Mouse (Mus musculus): ENCODE results near the gene Il18.

Gene Il18

DNA sequence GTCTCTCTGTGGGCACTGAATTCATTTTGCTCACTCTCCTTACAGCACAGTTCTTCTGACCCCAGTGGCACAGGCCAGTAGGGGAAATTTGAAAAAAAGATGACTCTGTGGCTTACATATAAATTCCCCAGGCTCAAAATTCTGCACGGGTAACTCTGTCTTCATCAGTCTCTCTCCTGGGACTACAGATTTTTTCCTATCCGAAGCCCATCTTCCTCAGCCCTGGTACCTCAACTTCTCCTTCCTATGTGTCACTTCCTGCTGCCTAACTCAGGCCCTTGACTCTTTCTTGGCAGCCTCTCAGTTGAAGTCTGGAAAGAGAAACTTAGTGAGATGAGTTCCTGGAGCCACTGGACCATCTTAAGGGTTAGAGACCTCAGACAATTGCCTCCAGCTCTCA lies 1.1 kb upstream of the Il18 start:
- peak; percentile 29 for DNase-seq (ENCODE audit: low read depth)

DNA sequence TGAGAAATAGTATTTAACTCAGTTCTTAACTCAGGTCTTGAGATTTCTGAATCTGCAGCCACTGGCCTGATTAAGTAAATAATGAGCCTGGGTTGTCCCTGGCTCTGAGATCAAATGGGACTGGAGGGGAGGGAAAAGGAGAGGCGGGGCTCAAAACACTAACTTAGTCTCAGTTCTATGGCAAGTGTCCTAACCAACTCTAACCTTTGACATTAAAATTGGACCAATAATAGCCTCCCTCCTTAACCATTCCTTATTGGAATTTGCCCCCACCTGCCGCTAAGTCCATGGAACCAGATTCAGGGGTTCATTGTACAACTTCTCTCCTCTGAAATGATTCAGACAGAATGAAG lies 443 bp downstream of the Il18 start, which contains the start of gene Bco2:
Gene Bco2, minus strand, starts transcription at position 88 of the 353 bp plus-strand sequence.
- DNase-seq (ENCODE audit: low read depth): no peak

DNA sequence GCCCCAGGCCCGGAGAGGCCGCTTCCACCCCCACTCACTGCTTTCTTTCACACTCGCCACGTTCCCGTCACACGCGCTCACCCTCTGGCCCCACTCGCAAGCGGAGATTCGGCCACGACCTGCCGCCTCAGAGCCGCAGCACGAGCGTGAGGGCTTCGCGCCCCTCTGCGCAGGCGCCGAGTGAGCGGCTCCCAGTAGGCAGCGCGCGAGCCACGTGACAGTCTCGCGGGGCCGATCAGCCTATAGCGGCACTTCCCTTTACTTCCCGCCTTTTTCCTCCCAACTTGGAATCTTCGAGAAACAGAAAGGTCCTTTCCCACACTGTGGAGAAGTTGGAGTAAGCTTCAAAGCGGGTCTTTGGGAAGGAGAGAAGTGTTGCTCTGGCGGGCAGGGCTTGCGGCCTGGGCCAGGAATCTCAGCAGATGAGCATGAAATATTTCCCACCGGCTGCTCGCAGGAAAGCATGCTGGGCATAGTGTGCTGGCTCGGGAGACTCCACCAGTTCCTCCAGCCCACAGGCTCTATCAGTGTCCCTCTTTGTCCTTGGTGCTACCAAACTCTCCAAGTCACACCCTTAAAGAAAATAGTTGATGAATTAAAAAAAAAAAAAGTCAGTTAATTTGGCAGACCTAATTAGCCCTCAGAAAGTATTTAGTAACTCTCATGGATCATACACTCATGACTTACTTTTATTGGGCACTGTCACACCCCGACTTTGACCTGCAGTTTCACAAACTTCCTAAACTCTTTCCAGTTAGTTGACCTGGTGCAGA lies 6.7 kb downstream of the Il18 start, which contains the start of gene Tex12:
Gene Tex12, minus strand, starts transcription at position 181 of the 773 bp plus-strand sequence.
- DNase-seq (ENCODE audit: low read depth): no peak

DNA sequence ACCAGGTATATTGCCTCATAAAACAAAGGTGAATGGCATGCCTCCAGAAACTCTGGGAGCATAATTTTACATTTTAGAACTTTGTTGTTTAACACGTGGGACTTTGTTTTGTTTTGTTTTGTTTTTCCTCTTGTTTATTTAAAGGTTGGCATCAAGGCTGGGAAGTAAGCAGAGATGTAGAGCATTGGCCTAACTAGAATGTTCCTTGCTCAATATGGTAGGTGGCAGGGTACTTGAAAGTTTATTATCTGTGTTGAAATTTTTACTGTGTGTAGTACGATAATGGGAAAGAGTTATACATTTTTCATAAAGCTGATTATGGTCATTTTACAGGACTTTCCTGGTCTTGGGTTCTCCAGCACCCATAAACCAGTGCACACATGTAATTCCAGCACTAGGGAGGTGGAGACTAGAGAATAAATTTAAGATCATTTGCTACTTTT lies 7.3 kb downstream of the Il18 start:
- no peak for DNase-seq (ENCODE audit: low read depth)

DNA sequence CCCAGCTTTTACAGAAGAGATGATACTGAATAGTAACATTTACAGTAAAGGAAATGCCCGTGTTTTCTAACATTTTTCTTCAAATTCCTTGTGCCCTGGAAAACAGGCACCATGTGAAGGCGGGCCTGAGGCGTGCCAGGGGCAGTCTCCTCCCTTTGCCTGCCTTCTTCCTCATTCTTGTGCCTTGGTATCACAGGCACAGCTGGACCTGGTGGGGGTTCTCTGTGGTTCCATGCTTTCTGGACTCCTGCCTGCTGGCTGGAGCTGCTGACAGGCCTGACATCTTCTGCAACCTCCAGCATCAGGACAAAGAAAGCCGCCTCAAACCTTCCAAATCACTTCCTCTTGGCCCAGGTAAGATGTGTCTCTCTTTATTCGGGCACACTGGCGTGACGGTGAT lies 10.5 kb downstream of the Il18 start:
- DNase-seq (ENCODE audit: low read depth): no peak

DNA sequence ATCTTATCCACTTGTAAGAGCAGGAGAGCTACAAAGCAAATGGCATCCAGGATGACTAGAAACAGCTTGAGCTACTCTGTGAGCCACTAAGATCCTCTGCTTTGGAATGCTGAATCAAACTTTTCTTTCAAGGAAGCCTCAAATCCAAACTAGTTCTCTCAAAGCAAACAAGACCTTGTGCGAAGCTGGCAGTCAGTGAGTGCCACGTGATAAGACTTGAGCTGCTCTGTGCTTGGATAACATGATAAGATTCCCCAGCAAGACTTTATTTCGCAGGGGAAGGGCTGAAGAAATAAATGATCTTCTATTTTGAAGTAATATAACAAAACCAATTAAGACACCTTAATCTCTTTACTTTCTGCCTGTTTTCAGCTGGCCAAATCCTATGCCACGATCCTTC lies 11.3 kb downstream of the Il18 start:
- DNase-seq (ENCODE audit: low read depth): no peak

DNA sequence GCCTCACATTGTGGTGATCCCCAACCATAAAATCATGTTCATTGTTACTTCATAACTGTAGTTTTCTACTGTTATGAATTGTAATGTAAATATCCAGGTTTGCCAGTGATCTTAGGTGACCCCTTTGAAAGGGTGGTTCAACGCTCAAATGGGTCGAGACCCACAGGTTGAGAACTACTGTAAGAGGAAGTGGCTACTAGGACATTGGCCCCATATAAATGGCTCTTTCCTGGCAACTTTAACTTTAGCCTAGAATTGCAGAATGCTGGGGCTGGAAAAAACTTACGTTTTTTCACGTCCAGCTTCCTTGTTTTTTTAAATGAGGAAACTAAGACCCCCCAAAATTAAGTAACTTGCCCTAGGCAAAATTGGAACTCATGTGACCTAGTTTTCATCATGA lies 12.7 kb downstream of the Il18 start:
- no peak for DNase-seq (ENCODE audit: low read depth)

DNA sequence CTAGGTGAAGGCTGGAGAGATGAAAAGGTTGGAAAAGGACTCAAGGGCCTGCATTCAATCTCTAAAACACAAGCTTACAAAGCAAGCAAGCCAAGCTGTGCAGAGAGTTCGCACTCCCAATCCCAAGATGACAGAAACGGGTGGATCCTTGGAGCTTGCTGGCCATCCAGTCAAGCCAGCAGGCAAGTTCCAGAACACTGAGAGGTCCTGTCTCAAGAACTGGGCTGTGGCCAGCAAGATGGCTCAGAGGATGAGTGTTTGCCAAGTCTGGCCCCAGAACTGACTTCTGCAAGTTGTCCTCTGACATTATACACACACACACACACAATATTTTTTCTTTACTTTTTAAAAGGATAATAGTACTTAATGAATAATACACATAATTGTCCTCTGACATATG lies 13.3 kb downstream of the Il18 start:
- DNase-seq (ENCODE audit: low read depth): no peak

DNA sequence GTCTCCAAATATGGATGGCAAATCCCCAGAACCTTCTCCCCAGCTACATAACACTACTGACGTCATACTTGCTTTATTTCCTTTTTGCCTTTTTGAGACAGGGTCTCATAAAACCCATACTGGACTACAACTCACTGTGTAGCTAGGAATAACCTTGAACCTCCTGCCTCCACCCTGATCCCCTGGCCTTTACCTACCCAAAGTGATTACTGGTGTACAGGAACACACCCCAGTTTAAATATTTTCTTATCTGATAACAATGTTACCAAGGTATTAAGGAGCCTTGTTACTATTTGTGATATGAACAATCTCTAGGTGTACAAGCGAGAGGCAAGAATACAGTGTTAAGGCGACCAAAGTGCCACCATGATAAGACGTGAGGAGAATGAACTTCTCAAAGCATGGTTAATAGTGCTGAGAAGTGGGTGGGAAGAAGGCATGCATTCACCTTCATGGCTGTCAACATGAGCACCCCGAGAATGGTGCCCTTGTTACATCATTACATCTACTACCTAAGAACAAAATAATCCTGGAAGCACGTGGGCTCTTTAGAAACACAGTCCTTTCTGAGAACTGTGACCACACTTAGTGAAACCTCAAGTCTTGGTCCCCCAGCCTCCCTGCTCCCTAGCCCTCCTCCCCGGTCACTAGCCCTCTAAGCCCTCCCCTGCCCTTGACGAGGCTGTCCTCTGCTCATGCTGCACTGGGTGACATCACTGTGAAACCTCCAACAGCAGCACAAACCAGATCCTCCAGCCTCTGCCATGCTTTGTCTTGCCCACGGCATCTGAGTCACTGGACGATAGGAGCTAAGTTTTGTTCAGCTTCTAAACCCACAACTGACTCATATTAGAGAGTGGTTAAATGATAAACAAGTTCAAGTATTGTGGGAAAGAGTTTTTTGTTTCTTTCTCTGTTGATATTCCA lies 15.2 kb downstream of the Il18 start:
- DNase-seq (ENCODE audit: low read depth): no peak

DNA sequence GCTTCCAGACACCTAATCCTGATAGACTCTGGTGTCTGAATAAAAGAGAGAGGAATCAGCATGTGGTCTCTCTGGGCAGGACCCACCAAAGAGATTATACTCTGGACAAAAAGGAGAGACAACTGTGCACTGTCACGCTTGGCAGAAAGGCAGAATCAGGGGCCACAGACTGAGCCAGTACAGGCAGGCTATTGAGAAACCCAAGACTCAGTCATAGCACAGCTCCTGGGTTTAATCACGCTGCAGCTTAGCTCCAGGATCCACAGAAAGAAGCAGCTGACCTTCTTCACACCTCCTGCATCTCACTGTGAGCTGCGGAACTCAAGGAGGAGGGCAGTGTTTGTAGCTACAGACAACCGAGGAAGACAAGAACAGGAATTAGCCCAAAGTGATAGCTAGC lies 25.7 kb downstream of the Il18 start:
- DNase-seq (ENCODE audit: low read depth): no peak

DNA sequence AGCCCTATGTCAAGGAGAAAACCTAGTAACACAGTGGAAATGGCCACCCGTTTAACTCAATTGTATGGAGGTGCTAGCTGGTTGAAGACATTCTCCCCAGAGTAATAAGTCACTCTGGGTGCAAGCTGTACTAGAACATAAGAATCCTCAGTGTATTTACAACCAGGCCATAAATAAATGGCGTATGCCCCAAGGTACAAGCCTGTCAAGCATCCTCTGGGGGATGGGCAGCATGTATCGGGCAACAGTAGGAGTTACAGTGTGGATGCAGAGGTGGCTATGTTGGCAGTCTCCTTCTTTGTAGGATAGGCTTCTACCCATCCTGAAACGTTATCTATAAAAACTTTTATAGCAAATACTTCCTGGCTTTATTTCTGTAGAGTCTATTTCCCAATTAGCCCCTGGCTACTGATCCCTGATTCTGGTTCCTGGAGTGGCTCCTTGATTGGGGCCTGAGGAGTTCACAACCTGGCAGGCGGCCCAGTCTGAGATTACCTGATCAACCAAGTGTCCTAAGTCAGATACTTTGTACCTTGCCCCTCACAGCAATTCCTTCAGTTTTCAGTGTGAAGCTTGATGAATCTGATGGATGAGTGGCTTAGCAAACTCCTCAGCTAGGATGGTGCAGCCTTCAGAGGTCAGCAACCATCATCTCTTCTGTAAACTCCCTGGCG lies 30.7 kb downstream of the Il18 start:
- no peak for DNase-seq (ENCODE audit: low read depth)

DNA sequence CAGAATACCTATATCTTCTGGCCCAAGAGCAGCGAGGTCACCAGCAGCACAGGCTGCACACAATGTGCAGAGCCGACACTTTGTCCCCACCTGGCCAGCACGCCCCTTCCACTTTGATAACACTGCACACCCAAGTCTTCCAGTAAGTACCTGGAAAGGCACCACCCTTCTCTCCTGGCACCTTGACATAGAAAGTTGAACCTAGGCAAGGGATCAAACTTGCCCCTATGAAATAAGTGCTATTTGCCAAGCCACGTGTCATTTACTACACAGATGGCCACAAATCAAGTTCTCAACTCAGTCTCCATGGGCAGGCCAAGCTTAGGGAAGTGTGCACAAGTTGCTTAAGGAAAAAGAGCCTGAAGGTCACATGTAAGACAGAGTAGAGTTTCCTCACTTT lies 32.3 kb downstream of the Il18 start:
- no peak for DNase-seq (ENCODE audit: low read depth)

DNA sequence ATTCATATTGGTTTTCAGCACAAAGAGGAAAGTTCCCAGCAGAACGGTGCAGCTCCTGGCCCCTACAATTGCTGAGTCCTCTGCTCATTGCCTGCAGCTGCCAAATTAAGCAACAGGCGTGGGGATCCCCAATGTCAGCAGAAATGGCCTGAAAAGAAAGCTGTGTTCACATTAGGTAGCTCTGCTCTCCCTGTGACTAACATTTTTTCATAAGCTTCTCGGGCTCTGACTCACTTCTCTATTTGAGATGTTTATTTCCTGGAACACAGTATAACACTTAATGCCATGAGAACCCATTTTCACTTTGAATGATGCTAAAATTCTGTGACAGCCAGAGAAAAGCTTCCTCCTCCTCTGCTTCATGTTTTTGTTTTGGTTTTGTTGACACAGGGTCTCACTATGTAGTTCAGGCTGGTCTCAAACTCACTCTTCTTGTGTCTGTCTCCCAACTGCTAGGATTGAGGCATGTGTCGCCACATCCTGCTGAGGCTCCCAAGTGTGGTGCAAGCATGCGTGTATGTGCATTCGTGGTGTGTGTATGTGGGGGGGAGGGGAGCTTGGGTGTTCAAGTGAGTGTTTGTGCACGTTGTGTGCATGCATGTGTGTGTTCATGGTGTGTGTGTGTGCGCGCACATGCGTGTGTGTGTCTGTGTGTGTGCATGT lies 36.4 kb downstream of the Il18 start:
- DNase-seq (ENCODE audit: low read depth): peak; percentile 69

DNA sequence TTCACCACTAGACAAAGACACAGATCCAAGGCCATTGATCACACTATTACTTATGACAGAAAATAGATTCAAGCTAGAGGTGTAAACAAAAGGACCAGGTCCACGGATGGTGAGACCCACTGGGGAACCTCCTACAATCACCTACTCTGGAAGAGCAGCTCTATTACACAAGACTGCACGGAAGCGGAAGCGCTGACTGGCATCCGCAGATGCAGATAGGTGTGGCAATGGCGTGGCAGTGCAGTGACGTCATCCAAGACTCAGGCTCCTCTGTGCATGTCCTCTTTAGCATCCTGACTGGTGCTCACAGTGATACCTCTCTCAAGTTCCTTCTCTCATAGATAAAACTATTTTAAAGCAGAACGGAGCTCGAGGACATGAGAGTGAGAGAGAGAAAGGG lies 38.3 kb downstream of the Il18 start:
- no peak for DNase-seq (ENCODE audit: low read depth)

DNA sequence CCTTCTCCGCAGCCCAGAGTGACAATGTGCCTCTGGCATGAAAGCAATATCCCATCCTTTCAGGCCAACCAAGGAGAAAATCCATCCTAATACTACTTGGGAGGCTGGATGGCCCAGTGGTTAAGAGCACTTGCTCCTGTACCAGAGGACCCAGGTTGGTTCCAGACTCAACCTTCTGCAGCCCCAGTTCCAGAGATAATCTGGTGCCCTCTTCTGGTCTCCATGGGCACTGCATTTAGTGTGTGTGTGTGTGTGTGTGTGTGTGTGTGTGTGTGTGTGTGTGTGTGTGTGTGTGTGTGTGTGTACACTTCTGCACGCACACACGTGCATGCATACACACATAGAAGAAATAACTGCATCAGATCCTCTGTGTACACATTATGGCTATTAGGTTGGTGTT lies 38.9 kb downstream of the Il18 start:
- peak; percentile 78 for DNase-seq (ENCODE audit: low read depth)

DNA sequence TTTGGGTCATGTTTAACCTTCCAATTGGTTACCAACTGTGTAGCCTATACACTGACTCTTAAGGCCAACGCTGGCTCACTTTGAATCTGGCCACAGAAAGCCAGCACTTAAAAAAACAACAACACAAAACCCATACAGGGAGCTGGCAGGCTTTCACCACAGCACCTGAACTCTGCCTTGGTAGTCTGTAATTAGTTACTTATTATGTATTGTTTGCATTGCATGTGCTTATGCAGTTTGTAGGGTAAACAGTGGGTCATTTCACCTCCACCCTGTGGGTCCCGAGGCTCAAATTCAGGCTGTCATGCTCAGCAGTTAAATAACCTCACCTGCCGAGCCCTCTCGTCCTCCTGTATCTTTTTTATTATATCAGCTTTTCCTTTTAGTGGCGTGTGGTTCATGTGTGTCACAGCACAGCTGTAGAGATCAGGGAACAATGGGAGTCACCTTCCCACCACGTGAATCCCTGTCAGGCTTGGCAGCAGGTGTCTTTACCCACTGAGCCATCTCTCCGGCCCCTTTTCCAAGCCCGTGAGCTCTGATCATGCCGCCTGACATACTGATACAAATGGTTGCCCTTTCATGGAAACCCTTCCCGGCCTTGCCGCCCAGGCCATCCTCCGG lies 40.3 kb downstream of the Il18 start:
- DNase-seq (ENCODE audit: low read depth): no peak

DNA sequence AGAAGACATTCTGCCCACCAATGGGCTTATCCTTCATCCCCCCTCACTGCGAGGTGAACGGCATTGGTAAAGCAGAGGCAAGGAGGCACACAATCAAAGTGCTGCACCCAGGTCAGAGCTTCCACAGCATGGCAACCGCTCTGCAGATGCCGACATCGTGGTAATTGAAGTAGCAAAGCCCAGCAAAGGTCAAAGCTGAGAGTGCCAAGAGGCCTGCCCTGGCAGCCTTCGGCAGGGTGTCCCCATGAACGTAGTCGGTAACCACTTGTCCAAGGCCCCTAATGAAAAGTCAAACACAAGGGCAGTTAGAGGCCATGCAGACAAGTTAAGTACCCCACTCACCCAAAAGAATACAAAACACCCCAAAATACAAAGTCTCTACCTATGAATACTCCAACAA lies 42.3 kb downstream of the Il18 start:
- no peak for DNase-seq (ENCODE audit: low read depth)

DNA sequence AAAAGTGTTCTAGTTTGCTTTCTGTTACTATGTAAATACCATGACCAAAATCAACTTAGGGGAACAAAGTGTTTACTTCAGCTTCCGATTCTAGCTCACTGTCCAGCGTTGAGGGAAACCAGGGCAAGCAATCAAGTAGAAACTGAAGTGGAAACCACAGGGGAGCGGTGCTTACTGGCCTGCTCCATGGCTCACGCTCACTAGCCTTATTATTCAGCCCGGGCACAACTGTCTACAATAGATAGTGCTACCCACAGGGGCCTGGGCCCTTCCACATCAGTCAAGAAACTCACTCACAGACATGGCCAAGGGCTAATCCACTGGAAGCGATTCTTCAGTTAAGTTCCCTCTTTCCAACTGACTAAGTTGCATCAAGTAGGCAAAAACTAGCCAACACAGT lies 46.9 kb downstream of the Il18 start:
- no peak for DNase-seq (ENCODE audit: low read depth)

DNA sequence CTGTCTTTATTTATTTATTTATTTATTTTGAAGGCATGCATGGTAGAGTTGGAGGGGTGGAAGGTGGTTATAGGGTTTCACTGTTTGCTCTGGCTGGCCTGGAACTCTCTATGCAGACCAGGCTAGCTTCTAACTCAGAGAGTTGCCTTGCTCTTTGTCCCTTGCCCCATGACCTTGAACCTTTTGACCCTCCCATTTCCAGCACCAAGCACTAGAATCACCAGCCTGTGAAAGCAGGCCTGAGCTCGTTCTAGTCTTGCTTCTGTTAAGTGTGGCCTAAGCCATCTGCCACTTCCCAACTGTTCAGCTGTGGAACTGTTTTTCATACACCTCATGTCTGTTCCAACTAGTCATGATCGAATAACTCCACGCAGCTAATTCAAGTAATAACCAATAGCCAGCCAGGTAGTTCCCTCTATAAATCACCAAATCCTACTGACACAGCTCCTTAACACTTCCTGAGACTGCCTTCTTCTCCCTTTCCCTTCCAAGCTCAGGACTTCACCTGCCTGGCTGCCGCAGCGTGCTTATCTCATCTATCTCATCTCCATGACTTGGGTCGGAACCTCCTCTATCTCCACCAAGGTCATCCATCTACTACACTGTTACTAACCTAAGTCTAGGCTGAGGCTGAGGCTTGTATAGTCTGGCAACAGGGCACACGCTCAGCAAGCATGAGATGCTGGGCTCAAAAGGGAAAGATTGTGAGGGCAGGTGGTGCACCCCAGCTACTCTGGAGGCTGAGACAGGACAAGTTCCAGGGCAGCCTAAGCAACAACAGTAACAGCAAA lies 47.6 kb downstream of the Il18 start:
- no peak for DNase-seq (ENCODE audit: low read depth)

DNA sequence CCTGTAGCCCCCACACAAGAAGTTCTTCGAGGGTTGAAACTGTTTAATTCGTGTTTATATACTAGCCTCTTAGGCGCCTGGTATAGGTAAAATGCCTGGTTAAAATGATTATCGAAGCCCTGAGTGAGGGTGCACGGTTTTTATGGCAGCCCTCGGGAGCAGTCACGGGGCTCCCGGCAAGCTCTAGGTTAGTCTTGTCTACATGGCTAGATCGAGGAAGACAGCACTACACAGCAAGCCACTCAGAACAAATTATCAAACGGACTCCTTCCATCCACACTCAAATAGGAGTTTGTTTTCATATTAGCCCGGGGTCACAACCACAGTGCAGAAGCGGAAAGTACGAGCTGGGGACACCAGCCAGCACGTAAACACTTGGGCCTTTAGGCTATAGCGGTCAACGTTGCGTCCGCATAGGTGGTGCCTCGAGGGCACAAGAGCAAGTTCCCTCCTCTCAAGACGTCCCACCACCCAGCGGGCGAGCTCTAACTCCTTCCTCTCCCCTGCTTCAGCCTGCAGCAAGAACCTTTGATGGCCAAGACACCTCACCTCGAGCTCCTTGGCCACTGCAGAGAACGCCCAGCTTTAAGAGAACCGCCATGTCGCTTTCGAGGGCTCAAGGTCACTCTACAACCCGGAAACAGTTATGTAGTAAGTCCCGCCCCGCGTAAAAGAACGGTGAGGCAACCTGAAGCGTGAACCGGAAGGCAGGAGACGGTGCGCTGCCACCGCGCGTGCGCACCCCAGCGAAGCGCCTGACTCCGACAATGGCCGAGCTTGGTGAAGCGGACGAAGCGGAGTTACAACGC lies 48.8 kb downstream of the Il18 start, which contains the start of the genes Sdhd and Timm8b:
Gene Sdhd, minus strand, starts transcription at position 624 of the 809 bp plus-strand sequence.
Gene Timm8b, plus strand, starts transcription at position 722 of the 809 bp plus-strand sequence.
- peak; percentile 97 for DNase-seq (ENCODE audit: low read depth)

Measured in induced T-regulatory cell, adult 2 months (primary cell).